Mouse (Mus musculus): ENCODE data around the gene Son.
A peak's percentile ranks its signal among the peaks of the same experiment; 100 is the strongest.

Son gene

DNA sequence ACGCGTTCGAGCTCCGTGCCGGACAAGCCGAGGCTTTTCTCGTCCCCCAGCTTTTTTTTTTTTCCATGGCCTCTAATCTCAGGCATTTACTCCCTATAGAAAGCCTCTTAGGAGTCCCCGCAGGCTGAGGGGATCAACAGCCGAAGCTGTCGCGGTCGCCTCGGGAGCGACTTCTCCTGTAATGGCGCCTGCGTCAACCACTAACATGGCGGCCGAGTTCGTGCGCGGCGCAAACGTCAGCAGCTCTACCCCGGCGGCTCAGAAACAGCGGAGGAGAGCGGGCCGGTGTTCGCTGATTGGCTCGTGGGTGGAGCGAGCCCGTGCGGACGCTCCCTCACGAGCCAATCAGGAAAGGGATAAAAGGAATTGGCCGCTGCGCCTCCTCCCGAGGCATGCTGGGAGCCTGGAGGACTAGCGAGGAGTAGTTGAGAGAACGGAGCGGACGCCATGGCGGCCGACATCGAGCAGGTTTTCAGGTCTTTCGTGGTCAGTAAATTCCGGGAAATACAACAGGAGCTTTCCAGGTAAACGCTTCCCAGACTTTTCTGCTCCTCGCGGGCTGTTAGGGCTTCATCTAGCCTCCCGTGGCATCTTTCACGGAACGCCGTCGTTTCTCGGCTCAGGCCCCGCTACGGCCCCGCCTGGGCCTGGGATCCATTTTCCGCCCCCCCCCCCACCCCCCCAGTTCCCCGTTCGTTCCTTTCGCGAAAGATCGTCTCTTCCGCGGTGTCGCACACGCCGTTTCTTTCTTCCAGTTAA lies at the start of gene Son:
TSS of gene Son (plus strand) at position 46 of the 759 bp plus-strand sequence.
- DNase-seq (ENCODE audit: low spot score): peak; percentile 87

DNA sequence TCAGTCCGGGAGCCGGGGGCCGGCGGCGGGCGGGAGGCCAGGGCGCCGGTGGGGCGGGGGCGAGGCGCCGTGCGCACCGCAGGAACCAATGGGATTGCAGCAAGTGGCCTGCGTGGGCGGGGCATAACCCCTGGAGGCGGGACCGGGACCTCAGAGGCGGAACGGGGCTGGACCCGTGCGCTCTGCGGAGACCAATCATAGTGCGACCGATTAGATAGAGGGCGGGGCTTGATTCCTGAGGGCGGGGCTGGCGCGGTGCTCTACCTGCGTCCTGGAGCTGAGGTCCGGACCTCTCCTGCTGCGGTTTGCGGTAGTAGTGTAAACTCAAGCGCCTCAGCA lies 49.7 kb upstream of the Son start, which contains the start of gene Tmem50b:
TSS of gene Tmem50b (minus strand) at position 129 of the 339 bp plus-strand sequence.
- DNase-seq (ENCODE audit: low spot score): peak; percentile 97

DNA sequence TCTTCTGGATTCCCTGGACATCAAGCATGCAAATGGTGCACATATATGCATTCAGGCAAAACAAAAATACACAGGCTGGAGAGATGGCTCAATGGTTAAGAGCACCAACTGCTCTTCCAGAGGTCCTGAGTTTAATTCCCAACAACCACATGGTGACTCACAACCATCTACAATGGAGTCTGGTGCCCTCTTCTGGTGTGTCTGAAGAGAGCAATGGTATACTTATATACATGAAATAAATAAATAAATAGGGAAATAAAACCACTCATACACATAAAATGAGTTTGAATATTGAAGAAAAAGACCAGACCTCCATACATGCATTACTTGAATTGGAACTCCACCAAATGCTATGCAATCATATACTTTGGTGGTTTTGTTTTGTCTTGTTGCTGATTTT lies 48.1 kb upstream of the Son start:
- DNase-seq (ENCODE audit: low spot score): no peak

DNA sequence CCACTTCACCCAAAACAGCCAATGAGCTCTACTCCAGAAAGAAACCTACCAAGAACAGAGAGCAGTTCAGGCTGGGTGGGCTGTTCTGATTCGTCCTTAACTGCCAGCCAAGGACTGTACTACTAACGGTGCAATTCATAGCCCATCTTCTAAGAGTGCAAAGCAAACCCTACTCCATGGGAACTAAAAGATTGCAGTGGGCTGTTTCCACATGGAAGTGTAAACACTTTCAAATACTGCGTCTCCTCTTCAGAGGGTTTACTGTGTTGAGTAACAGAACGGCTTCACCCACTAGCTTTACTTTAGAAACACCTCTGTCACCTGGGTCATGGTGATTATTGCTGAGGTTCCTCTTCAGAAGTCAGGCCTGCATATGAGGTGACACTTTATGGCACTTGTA lies 46.2 kb upstream of the Son start:
- no peak for DNase-seq (ENCODE audit: low spot score)

DNA sequence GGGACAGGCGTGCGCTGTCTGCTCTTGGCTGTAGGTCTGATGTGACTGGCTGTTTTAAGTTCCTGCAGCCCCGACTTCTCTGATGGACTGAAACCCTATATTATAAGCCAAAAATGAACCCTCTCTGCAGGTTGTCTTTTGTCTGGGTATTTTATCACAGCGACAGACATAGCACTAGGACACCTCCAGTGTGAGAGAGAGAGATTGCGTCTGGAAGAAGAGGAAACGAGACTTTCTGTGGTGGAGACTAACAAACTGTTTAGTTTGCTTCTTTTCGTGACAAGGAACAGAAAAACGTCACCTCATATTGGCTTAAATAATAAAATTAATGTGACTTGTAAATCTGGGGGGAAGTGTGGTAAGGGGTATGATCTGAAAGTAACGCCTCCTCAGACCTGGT lies 45.6 kb upstream of the Son start:
- no peak for DNase-seq (ENCODE audit: low spot score)

DNA sequence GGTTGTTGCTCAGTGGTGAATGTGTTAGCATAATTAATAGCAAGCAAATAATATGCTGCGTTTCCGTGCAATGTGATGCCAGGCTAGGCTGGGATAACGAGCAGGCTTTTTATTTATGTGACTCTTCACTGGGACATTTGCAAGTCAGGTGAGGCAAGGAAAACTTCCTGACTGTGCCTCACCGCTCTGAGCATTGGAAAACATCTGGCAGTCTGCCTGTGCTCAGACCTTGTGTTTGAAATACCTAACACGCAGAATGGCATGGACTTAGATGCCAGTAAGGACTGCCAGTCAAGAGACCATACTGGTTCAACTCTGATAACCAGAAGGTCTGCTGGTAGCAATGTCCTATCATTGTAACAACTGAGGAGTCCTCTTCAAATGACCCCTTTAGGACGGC lies 42.1 kb upstream of the Son start:
- DNase-seq (ENCODE audit: low spot score): no peak

DNA sequence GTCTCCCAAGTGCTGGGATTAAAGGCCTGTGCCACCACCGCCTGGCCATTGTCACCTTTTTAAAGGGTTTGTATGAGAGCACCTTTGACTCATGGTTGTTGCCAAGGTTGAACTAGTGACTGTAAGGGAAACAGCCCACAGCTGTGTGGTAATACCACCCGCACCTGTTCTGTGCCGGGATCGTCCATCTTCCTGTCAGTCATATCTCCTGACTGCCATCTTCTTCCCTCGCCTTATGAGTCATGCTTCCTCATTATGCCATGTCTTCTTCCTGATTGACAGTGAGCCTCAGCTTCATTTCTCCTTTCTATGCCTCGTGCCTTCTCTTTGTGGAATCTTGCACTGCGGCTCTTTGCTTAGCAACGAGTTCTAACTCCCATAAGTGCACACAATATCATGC lies 40.3 kb upstream of the Son start:
- DNase-seq (ENCODE audit: low spot score): no peak

DNA sequence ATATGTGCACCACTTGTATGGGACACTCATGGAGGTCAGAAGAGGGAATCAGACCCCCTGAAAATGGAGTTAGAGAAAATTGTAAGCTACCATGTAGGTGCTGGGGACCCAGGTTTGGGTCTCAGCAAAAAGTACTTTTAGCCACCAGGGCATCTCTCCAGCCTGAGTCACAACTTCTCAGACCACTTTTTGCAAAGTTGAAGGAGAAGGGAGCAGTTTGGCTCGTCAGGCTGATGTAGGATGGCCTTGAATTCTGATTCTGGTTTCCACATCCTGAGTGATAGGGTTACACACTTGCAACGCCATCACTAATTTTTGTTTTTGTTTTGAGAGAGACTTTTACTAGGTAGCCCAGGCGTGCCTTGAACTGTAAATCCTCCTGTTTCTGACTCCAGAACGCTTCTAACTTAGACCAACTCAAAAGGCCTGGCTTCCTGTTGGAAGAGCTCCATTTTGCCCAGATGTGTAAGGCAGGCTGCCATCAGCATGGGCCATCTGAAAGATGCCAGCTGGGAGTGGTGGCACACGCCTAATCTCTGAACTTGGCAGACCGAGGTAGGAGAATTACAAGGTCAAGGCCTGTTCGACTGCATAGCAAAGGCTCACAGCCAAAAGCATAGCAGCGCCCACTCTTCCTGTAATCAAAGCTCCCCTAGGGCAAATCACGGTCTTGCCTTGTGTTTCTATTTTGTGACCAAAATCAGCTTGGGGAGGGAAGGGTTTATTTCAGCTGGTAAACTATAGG lies 37.6 kb upstream of the Son start:
- DNase-seq (ENCODE audit: low spot score): no peak

DNA sequence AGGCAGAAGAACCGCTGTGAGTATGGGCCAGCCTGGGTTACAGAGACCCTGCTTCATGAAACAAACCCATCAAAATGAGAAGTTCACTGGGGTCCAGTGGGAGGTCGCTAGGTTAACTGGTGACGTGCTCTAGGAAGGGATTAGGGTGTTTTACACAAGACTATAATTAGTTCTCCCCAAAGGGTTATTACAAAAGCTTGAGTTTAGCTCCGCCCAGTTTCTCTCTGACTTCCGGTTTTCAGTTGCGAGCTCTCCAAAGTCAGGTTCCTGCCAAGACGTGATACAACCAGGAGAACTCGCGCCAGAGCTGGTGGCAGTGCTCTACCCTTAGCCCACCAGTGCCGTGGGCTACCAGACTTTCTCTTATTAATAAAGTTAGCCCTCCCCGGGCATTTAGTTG lies 36.1 kb upstream of the Son start:
- DNase-seq (ENCODE audit: low spot score): no peak

DNA sequence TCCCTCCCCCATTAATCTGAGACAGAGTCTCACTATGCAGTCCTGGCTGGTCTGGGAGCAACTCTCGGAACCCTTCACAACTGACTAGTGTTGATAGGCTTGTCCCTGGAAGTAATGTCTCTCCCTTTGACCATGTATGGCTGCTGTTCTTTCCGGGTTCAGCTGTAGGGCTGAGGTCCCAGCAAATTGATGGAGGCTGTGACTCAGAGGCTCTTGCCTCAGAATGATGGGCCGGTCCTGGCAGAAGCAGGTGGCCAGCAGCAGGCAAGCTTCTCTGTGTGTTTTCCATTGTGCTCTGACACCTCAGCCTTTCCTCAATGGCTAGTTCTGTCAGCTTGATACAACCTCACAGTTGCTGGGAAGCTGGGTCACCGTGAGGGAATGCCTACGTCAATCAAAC lies 34.8 kb upstream of the Son start:
- no peak for DNase-seq (ENCODE audit: low spot score)

DNA sequence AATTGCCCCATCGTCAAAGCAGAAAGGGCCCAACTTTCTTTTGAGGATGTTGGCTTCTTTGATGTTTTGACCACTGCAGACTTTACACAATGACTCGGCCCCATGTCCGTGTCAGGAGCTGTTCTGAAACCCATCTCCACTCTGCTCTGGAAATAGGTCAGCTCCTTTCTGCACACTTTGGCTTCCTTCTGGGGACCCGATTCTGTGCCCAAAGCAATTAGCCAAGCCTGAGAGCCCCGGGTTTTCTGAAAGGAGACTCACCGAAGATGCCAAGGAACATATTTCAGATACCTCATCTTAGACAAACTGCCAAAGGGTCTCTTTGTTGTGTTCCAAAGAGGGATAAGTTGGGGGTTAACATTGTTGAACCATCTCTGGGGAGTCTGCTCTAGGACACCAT lies 32.8 kb upstream of the Son start:
- no peak for DNase-seq (ENCODE audit: low spot score)

DNA sequence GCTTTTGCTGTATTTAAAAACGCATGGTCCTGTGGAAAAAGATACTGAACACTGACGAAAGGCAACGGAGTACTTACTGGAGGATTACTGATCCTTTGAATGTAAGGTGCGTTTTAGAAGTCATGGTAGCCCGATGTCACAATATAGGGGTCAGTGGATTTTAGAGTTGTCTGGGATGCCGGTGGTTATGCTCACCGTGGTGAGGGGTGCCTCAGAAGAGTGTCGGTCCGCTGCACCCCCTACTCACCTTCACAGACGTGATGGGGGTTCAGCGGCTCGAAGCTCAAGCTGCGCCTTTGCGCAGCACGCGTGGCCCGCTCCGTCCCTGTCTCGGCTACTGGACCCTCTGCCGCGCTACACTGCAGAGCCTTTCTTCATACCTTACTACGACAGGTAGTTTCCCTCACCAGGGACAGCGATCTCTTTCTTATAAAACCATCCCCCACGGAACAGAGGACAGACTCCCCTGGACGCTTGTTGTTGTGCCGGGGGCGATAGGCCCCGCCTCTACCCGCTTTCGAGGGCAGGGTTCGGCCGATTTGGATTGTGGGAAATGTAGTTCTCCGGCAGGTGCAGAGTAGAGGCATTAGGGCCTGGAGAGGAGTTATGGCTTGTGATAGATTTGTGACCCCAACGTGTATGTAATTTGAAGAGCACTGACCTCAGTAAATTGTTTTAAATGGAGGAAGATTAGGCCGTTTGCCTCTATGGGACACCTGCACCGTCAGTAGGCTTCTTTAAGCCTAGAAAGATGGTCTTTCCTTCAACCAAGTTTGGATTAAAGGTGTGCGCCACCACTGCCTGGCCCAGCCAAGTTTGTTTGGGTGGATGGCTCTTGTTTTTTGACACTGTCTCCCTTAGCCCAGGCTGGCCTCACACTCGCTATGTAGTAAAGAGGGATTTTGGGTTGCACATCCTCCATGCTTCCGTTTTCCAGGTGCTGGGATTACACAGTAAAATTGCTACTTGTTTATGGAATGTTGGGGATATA lies 28.5 kb upstream of the Son start, which contains the start of gene Dnajc28:
TSS of gene Dnajc28 (minus strand) at position 516 of the 991 bp plus-strand sequence.
- DNase-seq (ENCODE audit: low spot score): peak; percentile 65

DNA sequence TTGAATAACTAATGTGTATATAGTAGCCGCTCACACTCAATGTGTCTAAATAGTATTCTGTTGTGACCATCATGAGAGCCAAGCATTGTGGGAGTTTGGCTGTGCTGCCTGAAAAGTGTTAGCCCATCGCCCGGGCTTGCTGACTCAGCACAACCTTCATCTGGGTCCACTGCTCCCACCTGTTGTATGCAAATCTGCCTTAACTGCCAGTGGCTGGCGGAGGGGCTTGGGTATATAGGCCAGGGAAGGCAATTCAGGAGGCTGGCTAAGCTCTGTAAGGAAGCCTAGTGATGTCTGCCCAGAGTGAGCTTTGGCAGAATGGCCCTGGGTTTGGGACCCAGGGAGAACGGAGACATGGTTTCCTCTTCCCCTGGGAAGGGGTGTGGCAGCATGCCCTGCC lies 27.1 kb upstream of the Son start:
- no peak for DNase-seq (ENCODE audit: low spot score)

DNA sequence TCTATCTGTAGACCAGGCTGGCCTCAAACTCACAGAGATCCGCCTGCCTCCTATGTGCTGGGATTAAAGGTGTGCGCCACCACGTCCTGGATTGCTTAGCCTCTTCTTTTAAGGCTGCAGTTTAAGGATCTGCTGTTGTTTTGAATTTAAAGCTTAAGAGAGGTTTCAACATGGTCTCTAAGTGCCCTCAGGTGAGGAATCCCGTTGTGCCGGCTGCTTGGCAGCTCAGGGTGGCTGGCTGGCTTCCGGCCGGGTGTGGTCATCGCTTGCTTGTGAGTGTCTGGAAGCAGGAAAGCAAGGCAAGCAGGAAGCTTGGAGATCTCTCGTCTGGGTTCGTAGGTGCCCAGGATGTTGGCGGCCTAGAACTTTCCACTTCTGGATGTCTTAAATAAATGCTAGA lies 26.3 kb upstream of the Son start:
- no peak for DNase-seq (ENCODE audit: low spot score)

DNA sequence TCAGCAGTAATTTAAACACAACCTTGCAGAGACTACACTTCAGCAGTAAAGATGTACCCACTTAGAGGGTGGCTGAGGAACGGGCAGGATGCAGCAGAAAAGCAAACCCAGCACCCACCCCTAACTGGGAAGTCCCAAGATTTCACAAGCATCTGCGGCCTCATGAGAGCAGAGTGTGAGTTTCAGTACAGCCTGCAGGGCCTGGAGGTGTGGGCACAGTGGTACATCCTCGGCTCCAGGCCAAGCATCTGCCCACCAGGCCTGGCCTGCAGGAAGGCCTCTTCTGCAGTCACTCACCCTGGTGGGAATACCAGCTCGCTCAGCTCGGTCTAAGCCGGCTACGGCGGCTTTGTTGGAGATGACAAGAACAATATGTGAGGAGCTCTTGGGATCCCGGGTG lies 24.2 kb upstream of the Son start:
- no peak for DNase-seq (ENCODE audit: low spot score)

DNA sequence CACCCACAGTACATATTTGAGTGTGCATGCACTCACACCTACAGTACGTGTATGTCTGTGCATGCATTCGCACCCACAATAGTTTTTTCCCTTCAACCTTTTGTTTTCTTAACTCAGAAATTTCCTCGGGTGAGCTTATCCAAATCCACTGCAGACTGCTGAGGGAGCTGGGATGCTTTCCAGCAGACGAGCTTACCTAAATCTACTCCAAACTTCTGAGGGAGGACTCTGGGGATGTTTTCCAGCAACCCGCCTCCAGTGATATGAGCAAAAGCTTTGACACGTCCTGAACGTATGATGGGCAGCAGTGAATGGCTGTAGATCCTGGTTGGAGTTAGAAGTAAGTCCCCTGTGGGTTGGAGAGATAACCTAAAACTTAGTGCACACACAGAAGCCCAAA lies 19.5 kb upstream of the Son start:
- no peak for DNase-seq (ENCODE audit: low spot score)

DNA sequence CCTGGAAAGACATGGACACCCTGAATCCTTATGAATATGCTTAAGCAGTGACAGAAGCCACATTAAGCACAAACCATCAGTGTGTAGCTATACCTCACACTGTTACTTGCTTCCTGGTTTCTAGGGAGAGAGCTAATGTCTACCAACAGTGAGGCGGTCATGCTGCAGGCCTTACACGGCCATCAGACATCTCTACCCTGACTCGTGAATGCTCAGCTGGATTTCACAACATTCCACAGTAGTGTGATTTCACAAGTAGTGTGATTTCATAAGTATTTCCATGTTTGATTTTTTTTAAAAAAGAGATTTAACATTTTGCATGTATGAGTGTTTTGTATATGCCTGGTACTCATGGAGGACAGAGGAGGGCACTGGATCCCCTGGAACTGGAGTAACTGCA lies 18.6 kb upstream of the Son start:
- no peak for DNase-seq (ENCODE audit: low spot score)

DNA sequence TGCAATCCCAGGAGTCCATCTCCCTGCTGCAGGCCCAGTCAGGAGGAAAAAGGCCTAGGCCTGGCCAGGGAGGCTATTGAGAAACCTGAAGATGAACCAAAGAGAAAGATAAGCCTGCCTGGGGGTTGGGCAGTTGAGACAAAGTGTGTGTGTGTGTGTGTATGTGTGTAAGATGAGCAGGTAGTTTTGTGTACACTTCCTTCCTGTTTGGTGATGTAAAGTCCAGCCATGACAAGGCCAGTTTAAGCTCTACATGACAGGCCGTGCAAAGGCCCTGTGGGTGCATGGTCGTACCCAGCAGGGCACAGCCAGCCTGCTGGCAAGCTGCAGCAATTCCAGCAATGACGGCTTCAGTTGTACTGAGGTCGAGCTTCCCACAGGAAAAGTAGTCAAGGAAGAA lies 17.6 kb upstream of the Son start:
- DNase-seq (ENCODE audit: low spot score): no peak

DNA sequence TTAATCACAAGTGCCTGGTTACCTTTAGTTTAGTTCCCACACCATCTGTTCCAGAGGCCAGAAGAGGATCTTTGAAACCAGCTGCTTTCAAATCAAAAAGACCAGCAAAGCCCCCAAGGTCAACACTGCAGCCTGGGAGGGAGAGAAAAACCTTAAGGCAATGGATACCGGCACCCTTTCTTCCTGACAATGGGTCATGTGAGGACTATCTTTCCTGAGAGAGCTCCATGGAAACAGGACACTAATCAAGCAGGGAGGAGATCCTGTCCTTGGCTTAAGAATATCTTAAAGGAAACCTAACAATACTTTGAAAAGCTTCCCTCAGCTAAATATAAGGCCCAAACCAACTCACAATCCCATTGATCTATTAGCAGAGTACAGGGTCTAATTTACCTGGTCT lies 16.7 kb upstream of the Son start:
- DNase-seq (ENCODE audit: low spot score): no peak

DNA sequence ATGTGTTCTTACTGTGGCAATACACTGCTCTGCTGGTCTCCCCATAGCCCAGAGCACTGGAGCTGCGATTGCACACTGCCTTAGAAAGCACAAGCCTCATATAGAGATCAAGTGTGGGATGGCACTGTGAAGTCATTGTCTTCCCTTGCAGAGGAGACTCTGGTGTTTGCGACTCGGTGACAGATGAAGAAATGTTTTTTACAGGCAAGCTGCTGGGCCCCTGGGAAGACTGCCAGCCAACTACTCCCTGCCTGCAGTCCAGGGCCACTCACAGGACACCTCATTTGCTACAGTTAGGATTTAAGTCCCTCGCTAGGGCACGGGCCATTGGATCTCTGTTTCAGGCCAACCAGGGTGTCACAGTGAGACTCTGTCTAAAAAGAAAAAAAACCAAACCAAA lies 14.9 kb upstream of the Son start:
- DNase-seq (ENCODE audit: low spot score): no peak

DNA sequence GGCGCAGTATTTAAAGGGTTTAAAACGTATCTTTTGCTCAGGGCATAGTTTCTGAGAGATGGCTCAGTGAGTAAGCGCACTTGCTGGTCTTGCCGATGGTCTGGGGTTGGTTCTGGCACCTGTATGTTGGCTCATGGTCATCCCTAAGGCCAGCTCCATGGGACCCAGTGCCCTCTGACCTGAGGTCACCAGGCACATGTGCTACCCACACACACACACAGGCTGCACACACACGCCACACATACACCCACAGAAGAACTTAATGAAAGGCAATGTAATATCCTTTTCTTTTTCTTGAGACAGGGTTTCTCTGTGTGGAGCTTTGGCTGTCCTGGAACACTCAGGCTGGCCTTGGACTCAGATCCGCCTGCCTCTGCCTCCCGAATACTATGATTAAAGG lies 14.4 kb upstream of the Son start:
- DNase-seq (ENCODE audit: low spot score): no peak

DNA sequence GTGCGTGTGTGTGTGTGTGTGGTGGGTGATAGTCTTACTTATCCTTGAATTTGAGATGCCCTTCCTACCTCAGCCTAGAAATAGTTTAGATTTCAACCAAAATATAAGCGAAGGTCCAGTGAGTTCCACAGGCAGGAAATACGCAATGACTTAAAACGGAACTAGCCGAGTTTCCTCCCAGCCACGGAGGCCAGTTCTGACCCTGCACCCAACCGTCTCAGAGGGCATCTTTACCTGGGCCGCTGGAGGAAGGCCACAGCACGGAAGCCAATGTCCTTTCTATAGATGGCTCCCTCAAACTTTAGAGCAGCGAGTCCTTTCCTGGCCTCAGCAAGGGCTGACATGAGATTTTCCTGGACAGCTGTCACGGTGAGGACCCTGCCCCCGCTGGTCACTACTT lies 13.7 kb upstream of the Son start:
- DNase-seq (ENCODE audit: low spot score): no peak

DNA sequence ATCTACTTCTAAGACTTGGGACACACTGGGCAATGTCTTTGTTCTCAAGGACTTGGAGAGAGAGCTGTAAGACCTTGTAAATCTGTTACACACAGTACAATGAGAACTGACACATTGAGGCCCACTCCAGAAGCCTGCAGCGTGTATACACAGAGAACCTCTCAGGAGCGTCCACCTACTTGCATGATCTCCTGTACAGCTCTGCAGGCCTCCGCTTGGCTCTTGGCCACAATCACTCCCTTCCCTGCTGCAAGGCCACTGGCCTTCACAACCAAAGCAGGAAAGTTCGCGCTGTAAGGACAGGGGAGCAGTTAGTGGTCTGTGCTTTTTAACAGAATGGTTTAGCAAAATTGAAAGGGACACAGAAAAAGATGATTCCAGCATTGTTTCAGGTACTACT lies 8.1 kb upstream of the Son start:
- DNase-seq (ENCODE audit: low spot score): no peak

Data from layer of hippocampus, adult 9-10 months (tissue).